Mouse (Mus musculus) C2C12 (cell line): Measurements from ENCODE around the gene Mrgprg. TPM values are rescaled to one million over a fixed set of nuclear protein-coding genes. Genes with fewer than 3 reads are reported as not detected.

Experiments used
- H3K27me3 ChIP-seq: one replicate; pipeline ENCODE4 v1.6.1; 2011; ENCODE audit not compliant: control insufficient read depth, insufficient read depth, insufficient read length
- H3K36me3 ChIP-seq: one replicate; pipeline ENCODE4 v1.6.1; 2011; ENCODE audit not compliant: control insufficient read depth, insufficient read depth
- H3K4me3 ChIP-seq: one replicate; pipeline ENCODE4 v1.5.1; 2011; ENCODE audit warnings: mild to moderate bottlenecking, control low read depth; ENCODE audit not compliant: poor library complexity, insufficient read depth, severe bottlenecking
- H3K79me2 ChIP-seq: one replicate; pipeline ENCODE4 v1.6.1; 2011; ENCODE audit not compliant: control insufficient read depth, insufficient read depth
- H3K79me3 ChIP-seq: one replicate; pipeline ENCODE4 v1.6.1; 2011; ENCODE audit warnings: low read depth, control low read depth
- H3ac ChIP-seq: one replicate; pipeline ENCODE3; 2011; ENCODE audit warnings: low read depth; ENCODE audit not compliant: control insufficient read depth, insufficient read length
- CEBPB ChIP-seq: IDR thresholded peaks from one replicate; pipeline ENCODE4 v1.6.1; 2011; ENCODE audit warnings: low read depth, mild to moderate bottlenecking, control low read depth, moderate library complexity
- CTCF ChIP-seq: IDR thresholded peaks from one replicate; pipeline ENCODE4 v1.5.1; 2011; ENCODE audit not compliant: control insufficient read depth, insufficient read depth, insufficient read length
- FOSL1 ChIP-seq: IDR thresholded peaks from one replicate; pipeline ENCODE4 v1.8.0; 2011; ENCODE audit warnings: mild to moderate bottlenecking, low read length; ENCODE audit not compliant: poor library complexity, insufficient read depth, severe bottlenecking
- MAX ChIP-seq: IDR thresholded peaks from one replicate; pipeline ENCODE4 v1.6.1; 2011; ENCODE audit warnings: mild to moderate bottlenecking, control low read depth
- MYOD1 ChIP-seq: IDR thresholded peaks from one replicate; pipeline ENCODE4 v1.6.1; 2011; ENCODE audit warnings: low read depth; ENCODE audit not compliant: control insufficient read depth, insufficient read length
- MYOG ChIP-seq: IDR thresholded peaks from one replicate; pipeline ENCODE4 v1.6.1; 2011; ENCODE audit not compliant: control insufficient read depth, insufficient read length; ENCODE audit errors: extremely low read depth
- USF1 ChIP-seq: IDR thresholded peaks from one replicate; pipeline ENCODE4 v1.6.1; 2011; ENCODE audit warnings: low read depth, mild to moderate bottlenecking, control low read depth, moderate library complexity
- polyA plus RNA-seq: library from polyadenylated mRNA; unstranded; fragments of >200 nt; fragmentation: generic; extraction: Trizol; gene quantifications from one replicate; pipeline ENCODE4 v1.2.1, GENCODE M21; 2012; ENCODE audit warnings: missing spikeins

Gene Mrgprg
- polyA plus RNA-seq, 1 experiment: not detected

DNA sequence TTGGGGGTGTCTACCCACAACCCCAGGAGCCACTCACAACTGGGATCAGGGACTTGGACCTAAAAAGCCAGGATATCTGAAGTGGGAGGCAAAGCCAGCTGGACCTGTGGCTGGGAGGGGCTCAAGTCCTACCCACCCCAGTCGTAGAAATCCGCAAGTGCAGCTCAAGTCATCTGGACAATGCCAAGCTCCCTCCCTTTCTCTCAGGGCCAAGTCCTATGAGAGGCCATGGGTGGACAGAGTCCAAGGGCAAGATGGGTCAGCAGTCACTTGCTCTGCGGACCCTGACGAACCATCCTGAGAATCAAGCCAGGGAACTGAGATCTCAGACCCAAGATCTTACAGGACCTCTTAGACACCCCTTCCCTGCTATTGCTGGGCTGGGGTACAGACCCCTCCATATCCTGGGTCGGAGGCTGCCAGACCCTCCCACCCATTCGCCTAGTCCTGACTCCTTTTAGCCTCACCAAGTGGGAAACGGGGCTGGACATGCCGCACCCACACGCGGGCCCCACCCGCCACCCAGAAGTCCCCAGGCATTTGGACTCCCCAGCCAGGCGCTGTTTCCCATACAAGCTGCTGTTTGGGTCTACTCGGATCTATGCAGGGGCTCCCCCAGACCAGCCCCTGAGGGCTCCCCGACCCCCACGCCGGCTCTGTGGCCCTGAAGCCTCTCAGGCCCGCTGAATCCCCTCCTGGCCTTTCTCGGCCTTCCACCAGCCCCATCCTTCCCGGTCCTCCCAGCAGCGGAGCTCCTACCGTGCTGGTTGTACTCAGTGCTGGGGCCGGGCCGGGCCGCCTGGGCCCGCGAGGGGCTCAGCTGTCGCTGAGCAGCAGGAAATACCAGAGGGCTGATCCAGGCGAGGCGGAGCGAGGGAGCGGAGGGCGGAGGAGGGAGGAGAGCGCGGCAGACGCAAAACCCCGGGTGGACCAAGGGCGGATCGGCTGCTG is 27.0 kb downstream of the Mrgprg start:
- H3K79me3 ChIP-seq: peaks cover 40% of the 10 kb centered on the region
- peak overlapping the region; percentile 77 for H3ac ChIP-seq
- peak overlapping the region; percentile 65 for H3K4me3 ChIP-seq
- H3K27me3 ChIP-seq: no peaks in the 10 kb centered on the region
- H3K36me3 ChIP-seq: no peaks in the 10 kb centered on the region
- peaks cover 53% of the 10 kb centered on the region for H3K79me2 ChIP-seq
- TF ChIP-seq MYOD1 (peak; percentile 61), CTCF (no peak), MAX (peak; percentile 58)

- H3K27me3 ChIP-seq: no peaks in the 10 kb centered on the region
- H3K79me2 ChIP-seq: peaks cover 65% of the 10 kb centered on the region
- peak overlapping the region; percentile 65 for H3K4me3 ChIP-seq
- H3K79me3 ChIP-seq: peaks cover 41% of the 10 kb centered on the region
- peaks cover 5% of the 10 kb centered on the region for H3K36me3 ChIP-seq
- peak overlapping the region; percentile 77 for H3ac ChIP-seq
- no peak for TF ChIP-seq MYOG
- no peak for TF ChIP-seq USF1
- TF ChIP-seq MYOD1: no peak
- no peak for TF ChIP-seq FOSL1
- TF ChIP-seq MAX: no peak
- no peak for TF ChIP-seq CEBPB
- no peak for TF ChIP-seq CTCF
These were observed 28.2 kb downstream of the Mrgprg start for GRCm38 (mm10) chr7:143738601-143739006.

GRCm38 (mm10) chr7:143738194-143738593 is 28.6 kb downstream of the Mrgprg start:
- H3K27me3 ChIP-seq: no peaks in the 10 kb centered on the region
- TF ChIP-seq MYOG: no peak
- TF ChIP-seq MYOD1: no peak
- TF ChIP-seq MAX: no peak
- no peak for TF ChIP-seq USF1
- TF ChIP-seq CEBPB: no peak
- no peak overlapping the region for H3K4me3 ChIP-seq
- H3K36me3 ChIP-seq: peaks cover 5% of the 10 kb centered on the region
- peaks cover 44% of the 10 kb centered on the region for H3K79me3 ChIP-seq
- peaks cover 69% of the 10 kb centered on the region for H3K79me2 ChIP-seq
- no peak overlapping the region for H3ac ChIP-seq

DNA sequence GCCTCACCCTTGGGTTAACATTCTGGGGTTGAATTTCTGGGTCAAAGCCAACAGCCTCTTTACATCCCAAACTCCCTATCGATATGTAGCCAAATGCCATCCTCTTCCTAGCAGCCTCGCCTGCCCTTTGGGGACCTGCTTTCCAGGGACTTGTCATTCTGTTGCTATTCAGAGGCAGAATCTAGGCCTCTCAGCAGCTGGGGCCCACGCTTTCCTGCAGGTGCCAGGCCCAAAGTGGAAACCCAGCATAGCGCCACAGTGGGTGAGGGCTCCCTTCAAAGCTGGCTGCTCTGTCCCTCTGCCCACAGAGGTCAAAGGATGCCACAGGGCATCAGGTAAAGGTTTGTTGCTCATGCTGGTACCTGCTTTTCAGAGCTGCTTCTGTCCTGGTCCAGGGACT is 33.0 kb downstream of the Mrgprg start:
- Histone ChIP-seq H3K4me3 (no peak overlapping the region), H3K27me3 (no peaks in the 10 kb centered on the region), H3K79me3 (peaks cover 51% of the 10 kb centered on the region), H3ac (no peak overlapping the region), H3K36me3 (peaks cover 5% of the 10 kb centered on the region), H3K79me2 (peaks cover 98% of the 10 kb centered on the region)
- TF ChIP-seq FOSL1 (no peak), MAX (no peak)

GRCm38 (mm10) chr7:143729886-143730285 is 36.9 kb downstream of the Mrgprg start:
- Histone ChIP-seq H3ac (no peak overlapping the region), H3K4me3 (no peak overlapping the region), H3K27me3 (no peaks in the 10 kb centered on the region), H3K79me3 (peaks cover 23% of the 10 kb centered on the region), H3K79me2 (peaks cover 83% of the 10 kb centered on the region), H3K36me3 (peaks cover 5% of the 10 kb centered on the region)
- TF ChIP-seq MYOG: no peak
- TF ChIP-seq CEBPB: no peak
- no peak for TF ChIP-seq USF1
- no peak for TF ChIP-seq MYOD1
- TF ChIP-seq FOSL1: no peak
- no peak for TF ChIP-seq CTCF
- TF ChIP-seq MAX: no peak

DNA sequence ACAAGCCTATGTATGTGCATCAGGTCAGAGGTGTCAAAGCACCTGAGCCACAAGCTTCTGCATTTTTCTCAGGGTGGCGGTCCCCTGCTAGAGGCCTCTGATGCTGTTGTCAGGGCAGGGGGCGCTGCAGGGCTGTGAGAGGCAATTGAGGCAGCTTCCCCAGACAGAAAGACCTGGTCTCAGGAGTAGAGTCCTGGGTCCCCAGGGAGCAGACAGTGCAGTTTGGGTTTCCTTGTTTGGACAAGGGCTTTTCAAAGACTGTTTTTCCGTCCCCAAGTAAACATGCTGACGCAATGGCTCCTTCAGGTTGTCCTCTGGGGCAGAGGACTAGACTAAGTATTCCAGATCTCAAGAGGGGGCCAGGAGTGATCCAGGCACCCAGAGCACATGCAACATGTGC is 40.4 kb downstream of the Mrgprg start:
- H3ac ChIP-seq: no peak overlapping the region
- H3K4me3 ChIP-seq: no peak overlapping the region
- no peaks in the 10 kb centered on the region for H3K36me3 ChIP-seq
- no peak for TF ChIP-seq MAX
- TF ChIP-seq CEBPB: no peak
- TF ChIP-seq FOSL1: no peak
- peaks cover 12% of the 10 kb centered on the region for H3K79me3 ChIP-seq
- H3K27me3 ChIP-seq: no peaks in the 10 kb centered on the region
- peaks cover 48% of the 10 kb centered on the region for H3K79me2 ChIP-seq
